Comparison of ENCODE assay signal across 27 mouse cellular contexts in the genomic region with DNA sequence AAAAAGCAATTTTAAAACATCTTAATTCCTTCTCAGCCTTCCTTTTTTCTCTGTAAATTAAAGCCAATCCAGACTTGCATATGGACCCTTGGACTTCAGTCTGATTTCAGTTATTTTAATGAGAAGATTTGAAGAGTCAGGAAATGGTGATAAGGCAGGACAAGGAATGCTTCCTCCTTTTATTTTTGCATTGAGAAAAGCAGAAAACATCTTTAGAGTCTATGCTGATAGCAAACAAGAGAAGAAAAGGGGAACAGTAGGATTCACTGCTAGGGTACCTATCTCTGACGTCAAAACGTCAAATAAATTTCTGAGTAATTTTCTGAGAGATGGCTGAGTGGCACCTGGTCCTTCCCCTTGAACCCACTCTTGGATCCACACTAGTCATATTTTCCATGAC.
"Had no signal": no experiment of that assay in that cellular context is flagged by ENCODE, and none has a peak within 500 bp of the region (broad histone marks: within the 10 kb centered on the region; RNA-seq: fewer than 3 reads in every experiment).

No protein-coding gene starts in this region.

- H3K27me3 ChIP-seq: heart, embryonic 13.5 days; heart, embryonic 15.5 days; hindbrain, embryonic 13.5 days; hindbrain, embryonic 15.5 days; kidney, embryonic 15.5 days; limb, embryonic 13.5 days; limb, embryonic 15.5 days; liver, embryonic 12.5 days had no signal

- ATAC-seq: hindbrain, postnatal 0 days; intestine, embryonic 16.5 days; liver, embryonic 12.5 days had no signal

- H3K9me3 ChIP-seq: heart, embryonic 13.5 days; heart, embryonic 15.5 days; hindbrain, embryonic 13.5 days; hindbrain, embryonic 15.5 days; kidney, embryonic 15.5 days; limb, embryonic 13.5 days; limb, embryonic 15.5 days; liver, embryonic 12.5 days had no signal

- H3K4me3 ChIP-seq: gastrocnemius, adult 2 months; heart, adult 2 months; heart, embryonic 13.5 days; heart, embryonic 15.5 days; hindbrain, embryonic 13.5 days; hindbrain, embryonic 15.5 days; kidney, embryonic 15.5 days; limb, embryonic 13.5 days; limb, embryonic 15.5 days; liver, embryonic 12.5 days had no signal

- H3K36me3 ChIP-seq: heart, embryonic 15.5 days; hindbrain, embryonic 13.5 days; hindbrain, embryonic 15.5 days; kidney, embryonic 15.5 days; limb, embryonic 13.5 days; limb, embryonic 15.5 days; liver, embryonic 12.5 days had no signal

- H3K4me1 ChIP-seq: hindbrain, embryonic 13.5 days; hindbrain, embryonic 15.5 days; limb, embryonic 13.5 days; limb, embryonic 15.5 days; liver, embryonic 12.5 days had no signal

- H3K9ac ChIP-seq: heart, embryonic 13.5 days; heart, embryonic 15.5 days; hindbrain, embryonic 13.5 days; hindbrain, embryonic 15.5 days; kidney, embryonic 15.5 days; limb, embryonic 13.5 days; limb, embryonic 15.5 days; liver, embryonic 12.5 days had no signal

- H3K4me2 ChIP-seq: heart, embryonic 11.5 days; heart, embryonic 13.5 days; heart, embryonic 15.5 days; hindbrain, embryonic 13.5 days; hindbrain, embryonic 15.5 days; kidney, embryonic 15.5 days; limb, embryonic 13.5 days; limb, embryonic 15.5 days; liver, embryonic 12.5 days had no signal

- DNase-seq: gastrocnemius, adult 2 months; gastrocnemius, postnatal 14 days; gastrocnemius, postnatal 36 days; heart, adult 11 months; heart, adult 2 months; heart, postnatal 14 days; heart, postnatal 36 days; kidney, adult 11 months; kidney, adult 2 months; kidney, adult 9 months; kidney, postnatal 14 days; kidney, postnatal 36 days; layer of hippocampus, adult 9-11 months; layer of hippocampus, postnatal 36 days; left cerebral cortex, postnatal 4 days had no signal

- H3K27ac ChIP-seq: gastrocnemius, adult 2 months; heart, adult 2 months; heart, embryonic 13.5 days; heart, embryonic 15.5 days; hindbrain, embryonic 13.5 days; hindbrain, embryonic 15.5 days; hindbrain, postnatal 0 days; kidney, embryonic 15.5 days; kidney, postnatal 0 days; limb, embryonic 13.5 days; limb, embryonic 15.5 days; liver, embryonic 12.5 days had no signal
